Mouse (Mus musculus): Measurements from ENCODE around the gene Nppb.

GRCm38 (mm10) chr4:147940111-147940510, 45.5 kb upstream of the Nppb start:
- TF ChIP-seq POLR2A (IDR thresholded peaks at IDR 0.05; ENCODE audit: control insufficient read depth, extremely low read depth, insufficient read depth, low read length, poor library complexity): no peak
- TF ChIP-seq CTCF (IDR thresholded peaks at IDR 0.05; ENCODE audit: borderline replicate concordance, control insufficient read depth, extremely low read depth, insufficient read depth, low read length, poor library complexity): no peak
